Mouse (Mus musculus): ENCODE measurements around the gene Tmem182. TPM values are rescaled to one million over a fixed set of nuclear protein-coding genes. Genes with fewer than 3 reads are reported as not detected.
A peak's percentile ranks its signal among the peaks of the same experiment; 100 is the strongest.

Gene Tmem182
- polyA plus RNA-seq, 1 experiment from 2014 or later = 48.5 TPM

GRCm38 (mm10) chr1:40867106-40867505 lies 61.7 kb downstream of the Tmem182 start:
- Histone ChIP-seq H3K9ac (ENCODE audit: low read length) (no peak overlapping the region), H3K4me2 (ENCODE audit: low read length) (no peak overlapping the region), H3K27me3 (ENCODE audit: control insufficient read depth, insufficient read depth, low read length) (no peaks in the 10 kb centered on the region), H3K36me3 (ENCODE audit: control insufficient read depth, insufficient read depth, low read length) (no peaks in the 10 kb centered on the region), H3K9me3 (ENCODE audit: control insufficient read depth, low read length) (no peaks in the 10 kb centered on the region), H3K27ac (replicated peaks in 1 of 2; ENCODE audit: control insufficient read depth in 1 of 2, insufficient read depth in 1 of 2, low read depth in 2 of 2, low read length in 2 of 2) (no peak overlapping the region), H3K4me3 (ENCODE audit: control insufficient read depth in 1 of 2, insufficient read depth in 1 of 2, low read depth in 1 of 2, low read length in 2 of 2) (no peak overlapping the region), H3K4me1 (ENCODE audit: control insufficient read depth in 2 of 2, insufficient read depth in 2 of 2, low read length in 2 of 2) (no peaks in the 10 kb centered on the region)
- ATAC-seq (ENCODE audit: insufficient number of reproducible peaks, insufficient read depth, low FRiP score, low read depth) = no peak
- 83% methylated on average over 3 of the region's 3 CpGs for WGBS

GRCm38 (mm10) chr1:40867651-40868050 lies 62.2 kb downstream of the Tmem182 start:
- Histone ChIP-seq H3K27ac (replicated peaks in 1 of 2; ENCODE audit: control insufficient read depth in 1 of 2, insufficient read depth in 1 of 2, low read depth in 2 of 2, low read length in 2 of 2) (no peak overlapping the region), H3K9ac (ENCODE audit: low read length) (no peak overlapping the region), H3K27me3 (ENCODE audit: control insufficient read depth, insufficient read depth, low read length) (no peaks in the 10 kb centered on the region), H3K36me3 (ENCODE audit: control insufficient read depth, insufficient read depth, low read length) (no peaks in the 10 kb centered on the region), H3K4me2 (ENCODE audit: low read length) (no peak overlapping the region), H3K4me1 (ENCODE audit: control insufficient read depth in 2 of 2, insufficient read depth in 2 of 2, low read length in 2 of 2) (no peaks in the 10 kb centered on the region), H3K4me3 (ENCODE audit: control insufficient read depth in 1 of 2, insufficient read depth in 1 of 2, low read depth in 1 of 2, low read length in 2 of 2) (no peak overlapping the region), H3K9me3 (ENCODE audit: control insufficient read depth, low read length) (no peaks in the 10 kb centered on the region)
- 69% methylated on average over 2 of the region's 2 CpGs for WGBS
- ATAC-seq (ENCODE audit: insufficient number of reproducible peaks, insufficient read depth, low FRiP score, low read depth) = no peak

GRCm38 (mm10) chr1:40873760-40874455 lies 68.5 kb downstream of the Tmem182 start:
- ATAC-seq (ENCODE audit: insufficient number of reproducible peaks, insufficient read depth, low FRiP score, low read depth) = no peak
- WGBS = 50% methylated on average over 10 of the region's 10 CpGs
- Histone ChIP-seq H3K27me3 (ENCODE audit: control insufficient read depth, insufficient read depth, low read length) (no peaks in the 10 kb centered on the region), H3K9me3 (ENCODE audit: control insufficient read depth, low read length) (no peaks in the 10 kb centered on the region), H3K36me3 (ENCODE audit: control insufficient read depth, insufficient read depth, low read length) (no peaks in the 10 kb centered on the region), H3K4me2 (ENCODE audit: low read length) (peak overlapping the region; percentile 66), H3K4me1 (ENCODE audit: control insufficient read depth in 2 of 2, insufficient read depth in 2 of 2, low read length in 2 of 2) (peaks cover 0 to 7% of the 10 kb centered on the region in 2 experiments), H3K27ac (replicated peaks in 1 of 2; ENCODE audit: control insufficient read depth in 1 of 2, insufficient read depth in 1 of 2, low read depth in 2 of 2, low read length in 2 of 2) (peak overlapping the region in 1 of 2 experiments; percentile 42; a peak in 1 of 4 replicates), H3K4me3 (ENCODE audit: control insufficient read depth in 1 of 2, insufficient read depth in 1 of 2, low read depth in 1 of 2, low read length in 2 of 2) (peak overlapping the region; percentile 30 to 32), H3K9ac (ENCODE audit: low read length) (peak overlapping the region; percentile 57)

DNA sequence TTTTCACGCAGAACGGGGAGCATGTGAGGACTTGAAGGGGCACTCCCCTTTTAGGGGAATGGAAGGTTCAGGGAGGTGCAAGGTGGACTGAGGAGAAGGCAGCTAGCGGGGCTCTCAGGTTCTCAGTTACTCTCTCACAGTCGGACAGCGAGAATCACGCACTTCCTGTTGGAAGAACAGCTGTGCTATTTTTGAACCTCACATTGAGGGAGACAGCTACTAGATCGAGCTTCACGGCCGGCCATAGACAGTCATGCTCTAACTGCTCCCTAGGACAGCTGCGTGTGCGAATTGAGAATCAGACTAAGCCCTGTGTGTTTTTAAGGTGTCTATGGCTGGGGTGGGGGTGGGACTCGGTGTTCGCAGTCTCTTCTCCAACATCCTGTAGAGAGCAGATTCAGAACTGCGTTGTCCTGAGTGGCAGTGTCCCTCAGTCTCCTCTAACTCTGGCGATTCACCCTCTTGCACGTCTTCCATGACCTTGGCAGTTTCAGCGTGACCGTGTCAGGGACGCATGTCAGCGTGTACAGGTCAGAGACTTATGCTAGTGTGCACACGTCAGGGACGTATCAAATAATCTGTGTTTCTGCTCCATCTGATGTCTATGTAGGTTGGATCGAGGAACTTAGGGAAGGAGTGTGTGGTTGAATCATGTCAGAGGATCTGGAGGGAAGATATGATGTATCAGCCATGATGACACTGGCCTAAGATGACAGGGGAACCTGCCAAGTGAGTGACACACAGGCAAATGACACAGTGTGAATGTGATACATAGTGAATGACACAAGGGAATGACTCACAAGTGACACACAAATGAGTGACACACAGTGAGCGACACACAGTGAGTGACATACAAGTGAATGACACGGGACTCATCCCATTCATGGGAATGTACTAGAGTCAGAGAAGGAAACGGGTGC lies 69.3 kb downstream of the Tmem182 start:
- H3K27me3 ChIP-seq (ENCODE audit: control insufficient read depth, insufficient read depth, low read length) = no peaks in the 10 kb centered on the region
- no peaks in the 10 kb centered on the region for H3K36me3 ChIP-seq (ENCODE audit: control insufficient read depth, insufficient read depth, low read length)
- ATAC-seq (ENCODE audit: insufficient number of reproducible peaks, insufficient read depth, low FRiP score, low read depth) = no peak
- H3K4me2 ChIP-seq (ENCODE audit: low read length) = peak overlapping the region; percentile 66
- WGBS = 55% methylated on average over 26 of the region's 26 CpGs
- H3K4me3 ChIP-seq (ENCODE audit: control insufficient read depth in 1 of 2, insufficient read depth in 1 of 2, low read depth in 1 of 2, low read length in 2 of 2) = peak overlapping the region; percentile 30 to 32
- peak overlapping the region; percentile 42 to 57; a peak in 3 of 4 replicates for H3K27ac ChIP-seq (replicated peaks in 1 of 2; ENCODE audit: control insufficient read depth in 1 of 2, insufficient read depth in 1 of 2, low read depth in 2 of 2, low read length in 2 of 2)
- H3K9me3 ChIP-seq (ENCODE audit: control insufficient read depth, low read length) = no peaks in the 10 kb centered on the region
- peak overlapping the region; percentile 57 for H3K9ac ChIP-seq (ENCODE audit: low read length)
- H3K4me1 ChIP-seq (ENCODE audit: control insufficient read depth in 2 of 2, insufficient read depth in 2 of 2, low read length in 2 of 2) = peaks cover 0 to 7% of the 10 kb centered on the region in 2 experiments

GRCm38 (mm10) chr1:40879051-40879450 lies 73.7 kb downstream of the Tmem182 start:
- no peak for ATAC-seq (ENCODE audit: insufficient number of reproducible peaks, insufficient read depth, low FRiP score, low read depth)
- no peak overlapping the region for H3K4me2 ChIP-seq (ENCODE audit: low read length)
- no peak overlapping the region for H3K4me3 ChIP-seq (ENCODE audit: control insufficient read depth in 1 of 2, insufficient read depth in 1 of 2, low read depth in 1 of 2, low read length in 2 of 2)
- no peak overlapping the region for H3K9ac ChIP-seq (ENCODE audit: low read length)
- H3K27ac ChIP-seq (replicated peaks in 1 of 2; ENCODE audit: control insufficient read depth in 1 of 2, insufficient read depth in 1 of 2, low read depth in 2 of 2, low read length in 2 of 2) = no peak overlapping the region
- H3K9me3 ChIP-seq (ENCODE audit: control insufficient read depth, low read length) = no peaks in the 10 kb centered on the region
- peaks cover 0 to 7% of the 10 kb centered on the region in 2 experiments for H3K4me1 ChIP-seq (ENCODE audit: control insufficient read depth in 2 of 2, insufficient read depth in 2 of 2, low read length in 2 of 2)
- WGBS = 19% methylated on average over 9 of the region's 9 CpGs
- no peaks in the 10 kb centered on the region for H3K27me3 ChIP-seq (ENCODE audit: control insufficient read depth, insufficient read depth, low read length)
- no peaks in the 10 kb centered on the region for H3K36me3 ChIP-seq (ENCODE audit: control insufficient read depth, insufficient read depth, low read length)

DNA sequence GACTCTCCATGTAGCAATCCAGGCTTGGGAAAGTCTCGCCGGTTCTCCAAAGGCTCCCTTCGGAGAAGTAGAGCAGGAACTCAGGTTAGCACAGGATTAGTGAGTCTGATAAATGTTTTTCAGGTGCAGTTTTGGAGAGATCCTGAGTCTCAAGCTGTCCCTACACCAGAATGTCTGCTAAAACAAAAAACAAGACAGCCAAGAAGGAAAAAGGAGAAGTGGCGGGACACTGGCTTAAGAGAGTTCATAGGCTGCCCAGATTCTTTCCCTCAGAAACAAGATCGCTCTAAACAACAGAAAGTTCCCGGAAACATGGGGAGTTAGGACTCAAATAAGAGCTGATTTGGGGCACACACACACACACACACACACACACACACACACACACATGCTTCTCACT lies 74.1 kb downstream of the Tmem182 start:
- no peak overlapping the region for H3K27ac ChIP-seq (replicated peaks in 1 of 2; ENCODE audit: control insufficient read depth in 1 of 2, insufficient read depth in 1 of 2, low read depth in 2 of 2, low read length in 2 of 2)
- peaks cover 0 to 3% of the 10 kb centered on the region in 2 experiments; a peak in 3 of 4 replicates for H3K4me1 ChIP-seq (ENCODE audit: control insufficient read depth in 2 of 2, insufficient read depth in 2 of 2, low read length in 2 of 2)
- ATAC-seq (ENCODE audit: insufficient number of reproducible peaks, insufficient read depth, low FRiP score, low read depth) = no peak
- H3K36me3 ChIP-seq (ENCODE audit: control insufficient read depth, insufficient read depth, low read length) = no peaks in the 10 kb centered on the region
- H3K9ac ChIP-seq (ENCODE audit: low read length) = no peak overlapping the region
- H3K27me3 ChIP-seq (ENCODE audit: control insufficient read depth, insufficient read depth, low read length) = no peaks in the 10 kb centered on the region
- 72% methylated on average over 6 of the region's 6 CpGs for WGBS
- no peak overlapping the region for H3K4me2 ChIP-seq (ENCODE audit: low read length)
- H3K9me3 ChIP-seq (ENCODE audit: control insufficient read depth, low read length) = no peaks in the 10 kb centered on the region
- H3K4me3 ChIP-seq (ENCODE audit: control insufficient read depth in 1 of 2, insufficient read depth in 1 of 2, low read depth in 1 of 2, low read length in 2 of 2) = no peak overlapping the region

DNA sequence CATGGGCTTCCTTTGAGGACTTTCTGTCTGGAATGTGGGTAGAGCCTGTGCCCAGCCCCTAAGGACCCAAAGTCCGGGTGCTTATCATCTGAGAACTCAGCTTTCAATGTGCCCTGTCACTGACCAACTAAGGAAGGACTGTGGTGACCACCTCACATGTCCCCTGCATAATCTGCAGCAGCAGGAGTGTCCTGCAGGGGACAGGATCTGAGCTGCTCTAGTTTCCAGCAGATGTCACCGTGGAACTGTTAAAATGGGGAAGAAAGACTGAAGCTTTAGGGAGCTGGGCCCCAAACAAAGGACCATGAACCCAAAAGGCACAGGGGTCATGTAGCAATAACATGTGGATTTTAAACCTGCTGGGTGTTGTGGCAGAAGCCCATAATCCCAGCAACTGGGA lies 75.1 kb downstream of the Tmem182 start:
- no peaks in the 10 kb centered on the region for H3K9me3 ChIP-seq (ENCODE audit: control insufficient read depth, low read length)
- H3K9ac ChIP-seq (ENCODE audit: low read length) = no peak overlapping the region
- no peak overlapping the region for H3K4me2 ChIP-seq (ENCODE audit: low read length)
- ATAC-seq (ENCODE audit: insufficient number of reproducible peaks, insufficient read depth, low FRiP score, low read depth) = no peak
- H3K4me1 ChIP-seq (ENCODE audit: control insufficient read depth in 2 of 2, insufficient read depth in 2 of 2, low read length in 2 of 2) = peaks cover 0 to 1% of the 10 kb centered on the region in 2 experiments; a peak in 2 of 4 replicates
- 29% methylated on average over 2 of the region's 2 CpGs for WGBS
- no peak overlapping the region for H3K4me3 ChIP-seq (ENCODE audit: control insufficient read depth in 1 of 2, insufficient read depth in 1 of 2, low read depth in 1 of 2, low read length in 2 of 2)
- no peaks in the 10 kb centered on the region for H3K36me3 ChIP-seq (ENCODE audit: control insufficient read depth, insufficient read depth, low read length)
- no peak overlapping the region for H3K27ac ChIP-seq (replicated peaks in 1 of 2; ENCODE audit: control insufficient read depth in 1 of 2, insufficient read depth in 1 of 2, low read depth in 2 of 2, low read length in 2 of 2)
- H3K27me3 ChIP-seq (ENCODE audit: control insufficient read depth, insufficient read depth, low read length) = no peaks in the 10 kb centered on the region
